11 mouse cellular contexts compared by ENCODE assay signal in genomic region chr4:104283906-104284305, GRCm38 (mm10).
"Had no signal": no experiment of that assay in that cellular context is flagged by ENCODE, and none has a peak within 500 bp of the region (broad histone marks: within the 10 kb centered on the region; RNA-seq: fewer than 3 reads in every experiment).

No protein-coding gene starts in this region.

- H3K4me3 ChIP-seq: left cerebral cortex, adult 2 months; limb, embryonic 10.5 days; liver, embryonic 13.5 days; neural tube, embryonic 12.5 days had no signal

- H3K4me2 ChIP-seq: liver, embryonic 13.5 days; neural tube, embryonic 12.5 days had no signal

- H3K9ac ChIP-seq: liver, embryonic 13.5 days; liver, postnatal 0 days; neural tube, embryonic 12.5 days had no signal

- H3K4me1 ChIP-seq: limb, embryonic 10.5 days; liver, embryonic 13.5 days; neural tube, embryonic 12.5 days had no signal

- H3K9me3 ChIP-seq: limb, embryonic 10.5 days; liver, embryonic 13.5 days; neural tube, embryonic 12.5 days had no signal

- H3K36me3 ChIP-seq: limb, embryonic 10.5 days; liver, embryonic 13.5 days; neural tube, embryonic 12.5 days had no signal

- H3K27me3 ChIP-seq: liver, embryonic 13.5 days; neural tube, embryonic 12.5 days had no signal

- ATAC-seq: liver, postnatal 0 days had no signal

- DNase-seq: kidney, adult 18-20 months; kidney, postnatal 10 days; kidney, postnatal 4 days; liver, embryonic 13.5 days; liver, postnatal 0 days; midbrain, embryonic 14.5 days; retina, postnatal 1 day; thymus, postnatal 36 days had no signal

- H3K27ac ChIP-seq: left cerebral cortex, adult 2 months; limb, embryonic 10.5 days; liver, embryonic 13.5 days; neural tube, embryonic 12.5 days had no signal
